Mouse (Mus musculus) right cerebral cortex, adult 2 months (tissue): Measurements from ENCODE around the gene Cela2a.
A peak's percentile ranks its signal among the peaks of the same experiment; 100 is the strongest.
"Not testable (repeated sequence)": the region's sequence is repeated elsewhere in the genome, so short reads cannot be mapped to it uniquely, and the experiment has no call there.

Experiments used
- DNase-seq, 2 experiments: peaks; one replicate each; pipeline ENCODE4 v3.0.0; 2021 to 2022; ENCODE audit warnings: low spot score in 2 of 2

Gene Cela2a

GRCm38 (mm10) chr4:141797545-141797944 is 28.4 kb downstream of the Cela2a start:
- no peak for DNase-seq

GRCm38 (mm10) chr4:141796954-141797353 is 29.0 kb downstream of the Cela2a start:
- no peak for DNase-seq

- no peak for DNase-seq
Measured at GRCm38 (mm10) chr4:141796356-141796755, 29.6 kb downstream of the Cela2a start.

- DNase-seq = no peak
Measured at GRCm38 (mm10) chr4:141794152-141794535, 31.8 kb downstream of the Cela2a start.

- peak; percentile 95 for DNase-seq
Measured at GRCm38 (mm10) chr4:141793282-141794151, 32.4 kb downstream of the Cela2a start, which contains the start of gene Casp9. Gene Casp9, plus strand, starts transcription at chr4:141793612.

- no peak for DNase-seq
Measured at GRCm38 (mm10) chr4:141792554-141793281, 33.2 kb downstream of the Cela2a start.

GRCm38 (mm10) chr4:141791951-141792350 is 34.0 kb downstream of the Cela2a start:
- DNase-seq = no peak

- no peak for DNase-seq
Measured at GRCm38 (mm10) chr4:141791486-141791885, 34.5 kb downstream of the Cela2a start.

- peak; percentile 97 to 99 for DNase-seq
Measured at GRCm38 (mm10) chr4:141790524-141790990, 35.4 kb downstream of the Cela2a start, which contains the start of gene Dnajc16. Gene Dnajc16, minus strand, starts transcription at chr4:141790931.

GRCm38 (mm10) chr4:141789564-141790218 is 36.3 kb downstream of the Cela2a start:
- DNase-seq = no peak

- DNase-seq = no peak
Measured at GRCm38 (mm10) chr4:141787462-141787861, 38.5 kb downstream of the Cela2a start.

GRCm38 (mm10) chr4:141787046-141787445 is 38.9 kb downstream of the Cela2a start:
- no peak for DNase-seq

GRCm38 (mm10) chr4:141786141-141786540 is 39.8 kb downstream of the Cela2a start:
- DNase-seq = no peak

- DNase-seq = no peak
Measured at GRCm38 (mm10) chr4:141784835-141785234, 41.1 kb downstream of the Cela2a start.

GRCm38 (mm10) chr4:141781201-141781985 is 44.6 kb downstream of the Cela2a start:
- no peak for DNase-seq

- DNase-seq = peak; percentile 80 to 82
Measured at GRCm38 (mm10) chr4:141779828-141780227, 46.1 kb downstream of the Cela2a start.

- not testable (repeated sequence) for DNase-seq
Measured at GRCm38 (mm10) chr4:141773019-141773418, 52.9 kb downstream of the Cela2a start.

- no peak for DNase-seq
Measured at GRCm38 (mm10) chr4:141771823-141772222, 54.1 kb downstream of the Cela2a start.

- DNase-seq = no peak
Measured at GRCm38 (mm10) chr4:141769501-141770160, 56.3 kb downstream of the Cela2a start.

GRCm38 (mm10) chr4:141767353-141768036 is 58.5 kb downstream of the Cela2a start:
- peak in 1 of 2 experiments; percentile 20 for DNase-seq
